Mouse (Mus musculus) heart, postnatal 0 days (tissue): ENCODE results near the gene Slc39a7. TPM values are rescaled to one million over a fixed set of nuclear protein-coding genes. Genes with fewer than 3 reads are reported as not detected.
"Not testable (repeated sequence)": the region's sequence is repeated elsewhere in the genome, so short reads cannot be mapped to it uniquely, and the experiment has no call there.

Experiments
- ATAC-seq: fragments of 200-750 bp; cut with Nextera tagmentation; 2 replicates; pipeline ENCODE4 v1.8.0; 2017; ENCODE audit warnings: low read depth, moderate number of reproducible peaks, moderate library complexity; ENCODE audit not compliant: insufficient read depth
- DNase-seq: peaks from one replicate; pipeline ENCODE4 v3.0.0-alpha.2; 2016; ENCODE audit warnings: low spot score
- H3K27ac ChIP-seq: fragments of 300-500 bp; sonication (generic); 2 replicates; pipeline ENCODE4 v1.5.1; 2014; ENCODE audit warnings: low read depth, mild to moderate bottlenecking
- H3K27me3 ChIP-seq: fragments of 300-500 bp; sonication (generic); 2 replicates; pipeline ENCODE4 v1.6.1; 2014; ENCODE audit warnings: low read length, mixed read lengths; ENCODE audit not compliant: control insufficient read depth, insufficient read depth
- H3K36me3 ChIP-seq: fragments of 300-500 bp; sonication (generic); replicated peaks from 2 replicates; pipeline ENCODE4 v1.6.1; 2014; ENCODE audit warnings: low read length, mixed read lengths; ENCODE audit not compliant: control insufficient read depth, insufficient read depth
- H3K4me1 ChIP-seq: fragments of 300-500 bp; sonication (generic); 2 replicates; pipeline ENCODE4 v1.6.1; 2014; ENCODE audit warnings: antibody characterized with exemption; ENCODE audit not compliant: control insufficient read depth, insufficient read depth
- H3K4me2 ChIP-seq: fragments of 300-500 bp; sonication (generic); 2 replicates; pipeline ENCODE4 v1.6.1; 2014; ENCODE audit warnings: low read depth, mild to moderate bottlenecking, low read length, moderate library complexity
- H3K4me3 ChIP-seq: fragments of 300-500 bp; sonication (generic); 2 replicates; pipeline ENCODE4 v1.5.1; 2014; ENCODE audit warnings: low read depth, low read length
- H3K9ac ChIP-seq: fragments of 300-500 bp; sonication (generic); replicated peaks from 2 replicates; pipeline ENCODE4 v1.6.1; 2014; ENCODE audit warnings: low read depth, low read length, mixed read lengths
- H3K9me3 ChIP-seq: fragments of 300-500 bp; sonication (generic); replicated peaks from 2 replicates; pipeline ENCODE4 v1.6.1; 2016; ENCODE audit warnings: low read length; ENCODE audit not compliant: control insufficient read depth
- CTCF ChIP-seq: IDR thresholded peaks from 2 replicates; pipeline ENCODE4 v1.5.1; 2016; ENCODE audit warnings: antibody characterized with exemption, control low read depth, low read depth
- EP300 ChIP-seq: IDR thresholded peaks from 2 replicates; pipeline ENCODE4 v1.6.1; 2016; ENCODE audit warnings: antibody characterized with exemption, low read depth
- WGBS: fragments of 180-500 bp; shearing (Covaris S2); extraction: QIAGEN DNeasy Blood & Tissue Kit; methylation state at CpG from one replicate; pipeline ENCODE4 v1.1.7; 2014; 5-methylcytosine and 5-hydroxymethylcytosine counted together
- polyA plus RNA-seq: library from polyadenylated mRNA; unstranded; fragments of >200 nt; fragmentation: Nextera tagmentation; extraction: Ambion mirVana; gene quantifications from 2 replicates; pipeline ENCODE4 v1.2.1, GENCODE M21; 2015
- total RNA-seq: library from RNA; depleted of rRNA; stranded (reverse); fragments of >200 nt; gene quantifications from 2 replicates; pipeline ENCODE4 v1.2.3, GENCODE M21; 2014; ENCODE audit warnings: low replicate concordance

The Slc39a7 gene
- total and polyA plus RNA-seq, 2 experiments from 2014 or later = 85.4 to 97.2 TPM

GRCm38 (mm10) chr17:33995651-33996050 is 35.8 kb downstream of the Slc39a7 start:
- Histone ChIP-seq H3K27me3 (no peaks in the 10 kb centered on the region), H3K36me3 (no peaks in the 10 kb centered on the region), H3K9me3 (no peaks in the 10 kb centered on the region), H3K4me3 (no peak overlapping the region), H3K27ac (no peak overlapping the region), H3K9ac (no peak overlapping the region), H3K4me1 (peaks cover 4% of the 10 kb centered on the region; the same call in 1 of the 2 replicates), H3K4me2 (no peak overlapping the region)
- no peak for TF ChIP-seq CTCF
- no peak for TF ChIP-seq EP300
- ATAC-seq = no peak
- WGBS = 38% methylated on average over 3 of the region's 3 CpGs
- DNase-seq = no peak

- WGBS = 84% methylated on average over 8 of the region's 8 CpGs
- ATAC-seq = no peak
- H3K36me3 ChIP-seq = no peaks in the 10 kb centered on the region
- no peak for DNase-seq
- H3K4me3 ChIP-seq = no peak overlapping the region
- no peaks in the 10 kb centered on the region for H3K27me3 ChIP-seq
- no peaks in the 10 kb centered on the region for H3K9me3 ChIP-seq
- no peak overlapping the region for H3K4me2 ChIP-seq
- no peak overlapping the region for H3K9ac ChIP-seq
- H3K27ac ChIP-seq = no peak overlapping the region
- H3K4me1 ChIP-seq = peaks cover 4% of the 10 kb centered on the region; the same call in 1 of the 2 replicates
- TF ChIP-seq CTCF = no peak
- no peak for TF ChIP-seq EP300
Measured at GRCm38 (mm10) chr17:33994959-33995358, 36.5 kb downstream of the Slc39a7 start.

GRCm38 (mm10) chr17:33991788-33992664 is 39.5 kb downstream of the Slc39a7 start:
- Histone ChIP-seq H3K4me3 (no peak overlapping the region), H3K9ac (no peak overlapping the region), H3K36me3 (no peaks in the 10 kb centered on the region), H3K4me1 (no peaks in the 10 kb centered on the region), H3K9me3 (no peaks in the 10 kb centered on the region), H3K4me2 (no peak overlapping the region), H3K27ac (no peak overlapping the region), H3K27me3 (no peaks in the 10 kb centered on the region)
- ATAC-seq (peak; percentile 27; the same call in 1 of the 2 replicates), DNase-seq (peak; percentile 66)
- TF ChIP-seq CTCF (peak; percentile 69), EP300 (no peak)
- WGBS = 26% methylated on average over 10 of the region's 10 CpGs

- Histone ChIP-seq H3K27me3 (peaks cover 37% of the 10 kb centered on the region), H3K4me1 (peaks cover 17% of the 10 kb centered on the region)
- 8% methylated on average over 8 of the region's 8 CpGs for WGBS
- not testable (repeated sequence) for H3K9me3 ChIP-seq, DNase-seq, H3K36me3 ChIP-seq, ATAC-seq, H3K27ac ChIP-seq, H3K4me2 ChIP-seq, H3K9ac ChIP-seq, H3K4me3 ChIP-seq
- peak; percentile 86 for TF ChIP-seq CTCF
Measured at GRCm38 (mm10) chr17:33982136-33982535, 49.3 kb downstream of the Slc39a7 start.

- peak; percentile 50 for TF ChIP-seq CTCF
- peak; percentile 87 for TF ChIP-seq EP300
- under 1% methylated on average over 27 of the region's 27 CpGs for WGBS
- Histone ChIP-seq H3K4me1 (peaks cover 17% of the 10 kb centered on the region), H3K4me2 (peak overlapping the region; percentile 58), H3K4me3 (peak overlapping the region; percentile 49), H3K27ac (peak overlapping the region; percentile 82), H3K27me3 (peaks cover 39% of the 10 kb centered on the region)
- ATAC-seq (peak; percentile 91), DNase-seq (peak; percentile 96)
- H3K9ac ChIP-seq, H3K9me3 ChIP-seq, H3K36me3 ChIP-seq: not testable (repeated sequence)
Measured at GRCm38 (mm10) chr17:33981192-33981909, 50.1 kb downstream of the Slc39a7 start.
